Mouse (Mus musculus): Measurements from ENCODE around the gene Defa32.
"Not testable (repeated sequence)": the region's sequence is repeated elsewhere in the genome, so short reads cannot be mapped to it uniquely, and the experiment has no call there.

Gene Defa32

DNA sequence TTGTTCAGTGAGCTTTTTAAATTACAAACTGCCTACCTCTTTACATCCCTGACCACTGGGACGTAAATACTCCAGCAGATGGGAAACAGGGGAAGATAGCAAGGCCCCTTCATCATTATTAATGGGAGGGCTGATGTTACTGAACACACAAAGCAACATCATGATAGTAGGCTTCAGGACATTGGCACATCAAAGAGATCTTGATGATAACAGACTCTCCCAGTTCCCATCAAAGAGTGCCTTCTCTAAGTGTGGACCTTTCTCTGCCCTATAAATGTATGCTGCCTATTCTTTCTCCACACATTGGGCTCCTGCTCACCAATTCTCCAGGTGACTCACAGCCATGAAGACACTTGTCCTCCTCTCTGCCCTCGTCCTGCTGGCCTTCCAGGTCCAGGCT, at the start of gene Defa32:
Gene Defa32 (plus strand): TSS at position 301 of the 400 bp plus-strand sequence.
- not testable (repeated sequence) for ATAC-seq (ENCODE audit: low TSS enrichment)

- not testable (repeated sequence) for ATAC-seq (ENCODE audit: low TSS enrichment)
Measured at GRCm38 (mm10) chr8:21508958-21509357, 19.9 kb upstream of the Defa32 start, which contains the start of gene Defa20. TSS of gene Defa20 (plus strand) at chr8:21509258.

DNA sequence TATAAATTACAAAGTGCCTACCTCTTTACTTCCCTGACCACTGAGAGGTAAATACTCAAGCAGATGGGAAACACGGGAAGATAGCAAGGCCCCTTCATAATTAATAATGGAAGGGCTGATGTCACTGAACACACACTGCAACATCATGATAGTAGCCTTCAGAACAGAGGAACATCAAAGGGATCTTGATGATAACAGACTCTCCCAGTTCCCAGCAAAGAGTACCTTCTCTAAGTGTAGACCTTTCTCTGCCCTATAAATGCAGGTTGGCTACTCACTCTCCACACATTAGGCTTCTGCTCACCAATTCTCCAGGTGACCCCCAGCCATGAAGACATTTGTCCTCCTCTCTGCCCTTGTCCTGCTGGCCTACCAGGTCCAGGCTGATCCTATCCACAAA, 36.3 kb downstream of the Defa32 start, which contains the start of gene Defa37:
Gene Defa37 (plus strand): TSS at position 301 of the 400 bp plus-strand sequence.
- not testable (repeated sequence) for ATAC-seq (ENCODE audit: low TSS enrichment)

Data from frontal cortex, adult (tissue).